ENCODE assay signal across 27 mouse cellular contexts in genomic region chrX:11993641-11994419, GRCm38 (mm10).
DNase-seq lines count a peak whose midpoint lies in the region; ATAC-seq and TF ChIP-seq lines count a peak whose summit lies in the region.
"Had no signal": no experiment of that assay in that cellular context is flagged by ENCODE, and none has a peak within 500 bp of the region (broad histone marks: within the 10 kb centered on the region; RNA-seq: fewer than 3 reads in every experiment).

No protein-coding gene starts in this region.

- no peak overlapping the region for H3K4me3 ChIP-seq in kidney, adult 2 months (ENCODE audit: insufficient read depth, low read depth, low read length)
- no peak overlapping the region for H3K4me3 ChIP-seq in liver, embryonic 11.5 days (ENCODE audit: low read depth, low read length)
- no peak overlapping the region for H3K4me3 ChIP-seq in liver, postnatal 0 days (ENCODE audit: low read depth, low read length)
- H3K4me3 ChIP-seq: embryonic facial prominence, embryonic 15.5 days; forebrain, embryonic 10.5 days; hindbrain, embryonic 13.5 days; midbrain, embryonic 13.5 days had no signal

- H3K36me3 ChIP-seq in kidney, adult 2 months (ENCODE audit: control insufficient read depth, insufficient read depth, low read length) = no peaks in the 10 kb centered on the region
- H3K36me3 ChIP-seq in liver, embryonic 11.5 days (ENCODE audit: control insufficient read depth, insufficient read depth, low read length) = no peaks in the 10 kb centered on the region
- no peaks in the 10 kb centered on the region for H3K36me3 ChIP-seq in liver, postnatal 0 days (replicated peaks; ENCODE audit: insufficient read depth, low read length)
- H3K36me3 ChIP-seq: embryonic facial prominence, embryonic 15.5 days; forebrain, embryonic 10.5 days; hindbrain, embryonic 13.5 days; midbrain, embryonic 13.5 days had no signal

- TF ChIP-seq EP300 in liver, postnatal 0 days (IDR thresholded peaks at IDR 0.05; ENCODE audit: low read depth) = peak; percentile 88

- no peaks in the 10 kb centered on the region for H3K27me3 ChIP-seq in kidney, adult 2 months (replicated peaks; ENCODE audit: control insufficient read depth, insufficient read depth, low read length)
- peaks cover 8% of the 10 kb centered on the region for H3K27me3 ChIP-seq in liver, embryonic 11.5 days (replicated peaks; ENCODE audit: control insufficient read depth, insufficient read depth, low read length)
- H3K27me3 ChIP-seq in liver, postnatal 0 days (ENCODE audit: insufficient read depth, low read length) = peaks cover 4% of the 10 kb centered on the region; the same call in 1 of the 2 replicates
- H3K27me3 ChIP-seq: CH12.LX had no signal

- no peak overlapping the region for H3K27ac ChIP-seq in kidney, adult 2 months (ENCODE audit: insufficient read depth, low read depth, low read length)
- H3K27ac ChIP-seq in liver, embryonic 11.5 days (ENCODE audit: low read depth, low read length) = peak overlapping the region; percentile 72
- peak overlapping the region; percentile 11; the same call in 1 of the 2 replicates for H3K27ac ChIP-seq in liver, postnatal 0 days (ENCODE audit: low read depth)
- H3K27ac ChIP-seq: embryonic facial prominence, embryonic 15.5 days; forebrain, embryonic 10.5 days; hindbrain, embryonic 13.5 days; kidney, postnatal 0 days; midbrain, embryonic 13.5 days had no signal

- H3K9ac ChIP-seq in liver, embryonic 11.5 days (ENCODE audit: low read depth, low read length) = no peak overlapping the region
- no peak overlapping the region for H3K9ac ChIP-seq in liver, postnatal 0 days (replicated peaks)
- H3K9ac ChIP-seq: embryonic facial prominence, embryonic 15.5 days; hindbrain, embryonic 13.5 days; midbrain, embryonic 13.5 days had no signal

- H3K4me2 ChIP-seq in liver, embryonic 11.5 days = peak overlapping the region; percentile 13; the same call in 1 of the 2 replicates
- no peak overlapping the region for H3K4me2 ChIP-seq in liver, postnatal 0 days (ENCODE audit: low read depth, low read length)
- H3K4me2 ChIP-seq: embryonic facial prominence, embryonic 15.5 days; hindbrain, embryonic 13.5 days; midbrain, embryonic 13.5 days had no signal

- 85% methylated on average over 5 of the region's 5 CpGs for WGBS in kidney, adult 2 months
- 41% methylated on average over 5 of the region's 5 CpGs for WGBS in liver, embryonic 11.5 days
- WGBS in liver, postnatal 0 days (ENCODE audit: insufficient replicate concordance) = 41% methylated on average over 5 of the region's 5 CpGs

- ATAC-seq in liver, embryonic 11.5 days (replicated peaks; ENCODE audit: low FRiP score) = peak; percentile 90
- peak; percentile 59 for ATAC-seq in liver, postnatal 0 days
- ATAC-seq: forebrain, embryonic 16.5 days; lung, postnatal 0 days; midbrain, embryonic 13.5 days had no signal

- H3K4me1 ChIP-seq in kidney, adult 2 months (ENCODE audit: control insufficient read depth, insufficient read depth, low read length) = no peaks in the 10 kb centered on the region
- peaks cover 18% of the 10 kb centered on the region for H3K4me1 ChIP-seq in liver, embryonic 11.5 days (replicated peaks; ENCODE audit: control insufficient read depth, insufficient read depth, low read length)
- no peaks in the 10 kb centered on the region for H3K4me1 ChIP-seq in liver, postnatal 0 days (ENCODE audit: insufficient read depth)
- H3K4me1 ChIP-seq: embryonic facial prominence, embryonic 15.5 days had no signal

- no peaks in the 10 kb centered on the region for H3K9me3 ChIP-seq in liver, embryonic 11.5 days (ENCODE audit: control insufficient read depth, low read length)
- no peaks in the 10 kb centered on the region for H3K9me3 ChIP-seq in liver, postnatal 0 days (ENCODE audit: low read length)
- H3K9me3 ChIP-seq: embryonic facial prominence, embryonic 15.5 days; forebrain, embryonic 10.5 days; hindbrain, embryonic 13.5 days; midbrain, embryonic 13.5 days had no signal

- DNase-seq in kidney, adult 2 months = peak; percentile 17
- DNase-seq in kidney, postnatal 14 days = no peak
- DNase-seq in MEL-GATA-1-ER (ENCODE audit: extremely low read depth, low read depth) = peak; percentile 89
- DNase-seq in liver, embryonic 11.5 days (ENCODE audit: low spot score) = no peak
- DNase-seq in liver, postnatal 0 days = no peak
- no peak for DNase-seq in adrenal gland, postnatal 36 days
- DNase-seq in Muller cell, postnatal 12 days (ENCODE audit: inconsistent ontology term) = no peak
- no peak for DNase-seq in right cerebral cortex, postnatal 14 days
- DNase-seq: adrenal gland, postnatal 25 days; B cell, adult 2 months; cerebellum, adult 18-20 months; cerebellum, postnatal 25 days; gastrocnemius, postnatal 14 days; heart, adult 11 months; heart, postnatal 36 days; kidney, adult 18-20 months; left cerebral cortex, postnatal 4 days; spleen, adult 18-20 months; thymus, postnatal 36 days had no signal

- no peak for TF ChIP-seq POLR2A in kidney, adult 2 months (IDR thresholded peaks at IDR 0.05; ENCODE audit: low read depth, low read length)

- no peak for TF ChIP-seq CTCF in kidney, adult 2 months (conservative IDR thresholded peaks at IDR 0.05; ENCODE audit: insufficient read depth, insufficient read length, low read depth, low read length)
- TF ChIP-seq CTCF in liver, postnatal 0 days (IDR thresholded peaks at IDR 0.05; ENCODE audit: low read depth) = no peak

Comparison
In these comparisons a context has a peak if more than half of its experiments do, and no peak if none do; other contexts are left out.
1. DNase-seq: peak in kidney, adult 2 months (single experiment) and MEL-GATA-1-ER (single experiment); none in kidney, postnatal 14 days (single experiment), liver, embryonic 11.5 days (single experiment), liver, postnatal 0 days (single experiment), adrenal gland, postnatal 36 days (0 of 2), Muller cell, postnatal 12 days (single experiment) and right cerebral cortex, postnatal 14 days (single experiment).